Mouse (Mus musculus): ENCODE results near the gene Spock1.

The Spock1 gene

GRCm38 (mm10) chr13:57659872-57660271, 248.3 kb downstream of the Spock1 start:
- DNase-seq (ENCODE audit: low spot score in 2 of 2) = no peak

DNA sequence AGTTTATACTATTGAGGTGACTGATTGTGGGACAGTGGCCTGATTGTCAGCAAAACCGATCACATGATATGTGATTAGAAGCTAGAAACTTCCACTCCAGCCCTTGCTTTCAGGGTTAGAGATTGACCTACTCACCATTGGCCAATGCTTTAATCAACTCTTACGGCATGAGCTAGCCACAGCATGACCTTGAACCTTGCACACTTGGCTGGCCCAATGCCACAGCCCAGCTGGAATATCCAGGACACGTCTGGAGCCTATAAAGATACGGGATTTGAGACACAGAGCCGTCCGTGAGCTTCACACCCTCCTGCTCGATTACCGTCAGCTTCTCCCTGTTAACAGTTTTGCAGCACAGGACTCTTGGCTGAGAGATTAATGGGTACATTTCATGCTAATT, 251.5 kb downstream of the Spock1 start:
- DNase-seq (ENCODE audit: low spot score in 2 of 2) = no peak

- DNase-seq (ENCODE audit: low spot score in 2 of 2) = no peak
Measured at GRCm38 (mm10) chr13:57654362-57654761, 253.8 kb downstream of the Spock1 start.

DNA sequence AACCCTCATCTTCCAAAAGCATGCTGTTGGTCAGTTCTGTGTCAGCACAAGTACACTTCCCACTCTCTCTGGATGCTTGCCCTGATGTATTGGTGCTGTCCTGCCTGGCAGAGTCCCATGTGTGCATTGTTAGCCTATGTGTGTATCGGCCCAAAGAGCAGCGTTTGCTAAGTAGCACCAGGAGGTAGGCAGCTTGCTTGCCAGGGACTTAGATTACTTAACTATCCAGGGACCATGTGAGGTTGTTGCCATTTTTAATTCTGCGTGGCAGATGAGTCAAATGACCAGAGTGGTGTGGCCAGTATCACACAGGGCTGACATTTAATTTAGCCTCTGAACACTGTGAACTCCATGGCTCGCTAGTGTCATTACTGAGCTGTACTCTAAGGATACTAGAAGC, 256.9 kb downstream of the Spock1 start:
- DNase-seq (ENCODE audit: low spot score in 2 of 2) = no peak

GRCm38 (mm10) chr13:57648784-57649183, 259.3 kb downstream of the Spock1 start:
- no peak for DNase-seq (ENCODE audit: low spot score in 2 of 2)

DNA sequence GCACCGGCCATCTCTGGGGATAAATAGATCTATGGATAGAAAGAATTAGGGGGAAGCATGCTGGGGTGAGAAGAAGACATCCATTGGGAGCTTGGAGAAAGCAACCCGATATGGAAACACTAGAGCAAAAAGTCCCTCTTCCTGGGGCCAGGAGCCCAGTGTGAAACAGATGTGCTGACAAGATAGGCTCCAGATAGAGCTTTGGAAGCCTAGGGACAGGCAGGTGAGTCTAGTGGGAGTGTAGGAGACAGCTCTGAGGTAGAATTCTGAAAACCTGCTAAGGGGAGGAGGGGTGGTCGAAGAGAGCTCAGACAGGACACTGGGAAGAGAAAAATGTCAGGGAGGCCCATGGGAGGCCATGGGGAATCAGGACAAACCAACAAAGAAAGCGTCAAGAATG, 260.7 kb downstream of the Spock1 start:
- no peak for DNase-seq (ENCODE audit: low spot score in 2 of 2)

GRCm38 (mm10) chr13:57643036-57643435, 265.1 kb downstream of the Spock1 start:
- DNase-seq (ENCODE audit: low spot score in 2 of 2) = no peak

DNA sequence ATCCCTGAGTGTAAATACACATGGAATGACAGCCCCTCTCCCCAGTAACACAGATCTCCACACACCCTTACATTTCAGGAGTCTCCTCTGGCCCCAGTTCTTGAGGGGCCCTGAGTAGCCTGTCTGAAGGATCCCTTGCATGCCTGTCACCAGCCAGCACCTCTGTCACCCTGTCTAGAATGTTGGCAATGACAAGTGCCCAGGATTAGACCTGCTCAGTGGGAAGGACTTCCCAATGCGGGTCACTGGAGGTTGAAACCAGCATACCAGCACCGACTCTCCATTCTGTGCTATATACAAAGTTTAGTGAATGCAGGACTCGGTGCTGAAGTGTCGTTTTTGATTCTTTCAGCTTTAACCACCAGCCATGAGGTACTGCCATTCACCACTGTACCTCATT, 266.5 kb downstream of the Spock1 start:
- DNase-seq (ENCODE audit: low spot score in 2 of 2) = no peak

DNA sequence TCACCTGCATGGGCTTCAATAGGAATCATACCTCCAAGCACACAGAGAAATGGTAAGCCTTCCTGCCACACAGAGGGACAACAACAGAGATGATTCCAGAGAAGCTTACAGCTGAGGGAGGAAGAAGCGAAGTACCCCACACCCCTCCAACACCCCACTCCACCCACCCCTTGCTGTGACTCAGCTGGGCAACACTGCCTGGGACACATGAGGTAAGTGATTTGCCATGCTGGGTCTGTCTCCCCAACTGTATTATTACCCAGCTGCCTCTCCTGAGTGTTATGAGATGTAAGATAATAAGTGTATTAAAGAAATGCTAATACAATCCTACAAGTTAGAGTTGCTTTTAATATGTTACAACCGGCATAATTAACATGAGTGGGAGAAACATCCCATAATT, 267.2 kb downstream of the Spock1 start:
- no peak for DNase-seq (ENCODE audit: low spot score in 2 of 2)

GRCm38 (mm10) chr13:57638820-57639219, 269.3 kb downstream of the Spock1 start:
- DNase-seq (ENCODE audit: low spot score in 2 of 2) = no peak

DNA sequence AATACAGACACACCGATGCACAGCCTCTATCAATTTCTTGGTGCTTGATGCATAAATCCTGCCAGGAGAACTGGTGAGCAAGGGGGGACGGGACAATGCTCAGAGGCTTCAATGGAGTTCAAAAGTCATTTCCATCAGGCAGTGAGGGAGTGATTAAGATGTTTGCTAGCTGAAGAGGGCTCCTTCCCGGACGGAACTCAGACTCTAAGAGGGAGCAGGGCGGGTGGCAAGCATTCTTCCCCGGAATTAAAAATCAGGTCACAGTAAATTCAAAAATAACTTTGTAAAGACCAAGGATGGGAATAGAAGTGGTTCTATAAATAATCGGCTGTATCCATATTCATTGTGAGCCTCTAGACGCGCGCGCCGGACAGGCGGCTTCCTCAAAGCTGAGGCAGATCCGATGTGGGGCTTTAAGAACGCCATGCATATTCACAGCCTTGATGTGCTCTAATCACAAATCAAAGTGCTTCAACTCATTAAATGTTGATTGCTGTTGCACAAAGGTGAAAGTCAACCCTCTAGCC, 270.5 kb downstream of the Spock1 start:
- no peak for DNase-seq (ENCODE audit: low spot score in 2 of 2)

GRCm38 (mm10) chr13:57637080-57637572, 271.0 kb downstream of the Spock1 start:
- no peak for DNase-seq (ENCODE audit: low spot score in 2 of 2)

GRCm38 (mm10) chr13:57636196-57637015, 271.7 kb downstream of the Spock1 start:
- DNase-seq (ENCODE audit: low spot score in 2 of 2) = no peak

DNA sequence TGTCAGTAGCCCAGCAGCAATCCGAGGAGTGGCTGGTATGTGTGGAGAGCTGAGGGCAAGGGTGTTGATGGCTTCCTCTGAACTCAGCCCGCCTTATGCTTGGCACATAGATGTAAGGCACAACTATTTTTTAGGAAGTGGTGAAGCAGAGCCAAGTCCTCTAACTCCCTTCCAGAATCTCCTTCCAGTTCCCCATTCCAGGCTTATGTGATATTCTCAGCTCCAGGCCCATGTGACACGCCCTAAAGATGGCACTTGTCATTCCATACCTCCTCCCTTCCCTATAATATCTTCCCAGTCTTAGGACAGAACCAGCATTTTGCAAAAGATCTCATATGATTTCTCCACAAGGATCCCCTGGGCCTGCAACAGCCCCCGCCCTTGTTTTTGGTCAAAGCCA, 277.6 kb downstream of the Spock1 start:
- no peak for DNase-seq (ENCODE audit: low spot score in 2 of 2)

DNA sequence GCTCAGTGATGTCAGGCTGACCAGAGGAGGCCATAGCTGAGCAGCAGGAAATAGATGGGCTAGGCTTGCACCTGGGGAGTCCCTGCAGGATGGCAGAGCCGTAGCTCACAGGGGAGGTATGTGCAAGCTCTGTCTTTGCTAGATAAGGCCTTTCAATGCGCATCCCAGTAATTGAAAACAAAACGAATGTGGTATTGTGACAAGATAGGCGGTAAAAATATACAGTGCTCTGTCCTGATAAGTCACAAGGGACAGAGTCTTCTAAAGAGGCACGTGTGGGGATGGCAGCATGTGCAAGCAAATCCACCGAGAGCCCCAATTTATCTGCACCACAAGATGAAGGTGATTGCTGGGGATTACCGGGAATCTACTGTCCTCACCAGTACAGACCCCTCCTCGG, 279.9 kb downstream of the Spock1 start:
- DNase-seq (ENCODE audit: low spot score in 2 of 2) = no peak

DNA sequence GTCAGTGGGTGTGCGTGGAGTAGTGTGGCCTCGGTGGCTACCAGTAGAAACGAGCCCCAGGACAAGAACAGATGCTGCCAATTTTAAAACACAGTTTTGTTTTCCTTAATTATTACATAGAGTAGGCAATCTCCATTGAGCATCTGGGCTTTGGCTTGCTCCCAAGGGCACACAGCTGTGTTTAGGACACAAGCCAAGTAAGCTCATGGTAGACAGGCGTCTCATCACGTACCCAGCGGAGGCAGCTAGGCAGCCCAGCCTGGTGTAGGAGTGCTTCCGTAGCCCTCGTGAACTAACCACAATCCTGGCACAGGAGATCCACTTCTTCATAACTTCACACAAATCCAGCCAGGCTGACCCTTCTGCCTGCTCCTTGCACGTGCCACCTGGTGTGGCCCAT, 281.7 kb downstream of the Spock1 start:
- no peak for DNase-seq (ENCODE audit: low spot score in 2 of 2)

- no peak for DNase-seq (ENCODE audit: low spot score in 2 of 2)
Measured at GRCm38 (mm10) chr13:57623909-57624481, 284.1 kb downstream of the Spock1 start.

DNA sequence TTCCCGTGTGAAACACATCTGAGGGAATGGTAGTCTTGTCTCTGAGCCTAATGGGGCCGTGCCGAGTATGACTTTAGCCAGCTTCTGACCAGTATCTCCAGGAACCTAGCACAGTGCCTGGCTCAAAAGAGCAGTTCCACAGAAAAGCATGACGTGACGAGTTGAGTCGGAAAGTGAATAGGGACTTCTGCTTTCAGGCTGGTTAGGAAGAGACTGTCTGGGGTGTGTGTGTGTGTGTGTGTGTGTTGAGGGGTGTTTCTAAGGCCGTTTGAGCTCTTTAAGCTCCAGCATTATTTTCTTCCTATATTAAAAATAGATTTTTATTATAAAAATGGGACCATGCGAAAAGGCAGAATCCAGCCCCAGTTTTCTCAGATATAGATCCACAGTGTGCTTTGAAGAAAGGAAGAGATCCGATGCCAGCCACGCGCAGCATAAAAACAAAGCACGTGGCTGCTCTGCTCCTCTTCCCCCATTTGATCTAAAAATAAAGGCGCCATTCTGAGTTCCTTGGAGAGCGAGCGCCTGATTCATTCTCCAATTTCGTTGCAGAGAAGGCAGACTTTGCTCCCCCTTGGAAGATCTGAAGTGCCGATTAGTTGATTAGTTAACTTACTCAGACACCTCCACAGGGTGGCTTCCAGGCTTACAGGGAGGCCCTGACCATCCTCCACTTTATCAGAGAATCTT, 288.9 kb downstream of the Spock1 start:
- no peak for DNase-seq (ENCODE audit: low spot score in 2 of 2)

DNA sequence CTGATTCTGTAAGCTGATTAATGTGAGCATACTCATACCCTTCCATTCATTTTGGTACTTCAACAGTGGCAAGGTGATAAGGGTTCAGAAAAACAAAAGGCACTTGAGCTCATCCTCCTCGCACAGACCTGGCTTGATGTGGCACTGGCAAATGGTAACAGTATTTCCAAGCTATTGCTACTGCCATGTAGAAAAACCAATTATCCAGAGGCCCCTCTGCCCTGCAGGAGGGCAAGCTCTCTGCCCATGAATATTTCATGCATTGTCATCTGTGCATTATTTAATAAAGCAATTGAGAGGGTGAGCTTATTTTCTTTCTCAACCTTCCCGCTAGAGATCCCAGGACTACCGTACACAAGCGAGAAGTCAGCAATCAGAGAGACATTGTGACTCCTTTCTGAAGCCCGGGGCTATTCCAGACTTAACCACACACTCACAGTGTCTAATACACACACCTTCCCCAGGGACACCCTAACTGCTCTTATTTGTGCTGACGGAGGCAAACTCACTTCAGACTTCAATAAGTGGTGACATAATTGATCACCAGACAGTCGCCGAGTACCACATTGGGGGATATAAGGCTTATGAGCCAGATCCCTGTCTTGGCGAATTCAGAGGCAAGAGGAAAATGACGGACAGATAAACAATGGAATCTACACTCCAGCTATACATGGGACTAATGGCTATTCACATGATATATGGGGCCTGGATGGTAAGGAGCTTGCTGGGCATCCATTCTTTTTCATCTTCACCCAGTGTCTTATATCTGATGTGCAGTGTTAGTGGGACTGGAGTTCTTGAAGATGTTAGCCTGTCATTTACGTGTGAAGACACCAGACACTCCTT, 296.6 kb downstream of the Spock1 start:
- DNase-seq (ENCODE audit: low spot score in 2 of 2) = no peak

DNA sequence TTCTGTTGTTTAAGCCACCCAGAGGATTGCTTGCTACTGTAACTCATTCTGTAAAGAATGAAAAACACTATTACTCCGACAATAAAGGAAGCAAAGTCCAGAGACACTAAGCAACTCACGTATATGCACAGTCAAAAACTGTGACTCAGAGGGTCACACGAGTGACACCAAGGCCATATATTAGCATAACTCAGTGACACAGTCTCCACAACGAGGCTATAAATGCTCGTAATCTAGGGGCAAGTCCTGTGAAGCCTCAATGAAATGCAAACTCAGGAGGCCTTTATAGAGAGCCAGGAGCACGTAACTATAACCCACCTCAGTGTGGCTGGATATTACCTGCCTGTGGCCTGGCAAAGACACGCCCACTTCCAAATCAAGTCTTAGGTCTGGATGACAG, 298.2 kb downstream of the Spock1 start:
- no peak for DNase-seq (ENCODE audit: low spot score in 2 of 2)

- no peak for DNase-seq (ENCODE audit: low spot score in 2 of 2)
Measured at GRCm38 (mm10) chr13:57604437-57604836, 303.7 kb downstream of the Spock1 start.

DNA sequence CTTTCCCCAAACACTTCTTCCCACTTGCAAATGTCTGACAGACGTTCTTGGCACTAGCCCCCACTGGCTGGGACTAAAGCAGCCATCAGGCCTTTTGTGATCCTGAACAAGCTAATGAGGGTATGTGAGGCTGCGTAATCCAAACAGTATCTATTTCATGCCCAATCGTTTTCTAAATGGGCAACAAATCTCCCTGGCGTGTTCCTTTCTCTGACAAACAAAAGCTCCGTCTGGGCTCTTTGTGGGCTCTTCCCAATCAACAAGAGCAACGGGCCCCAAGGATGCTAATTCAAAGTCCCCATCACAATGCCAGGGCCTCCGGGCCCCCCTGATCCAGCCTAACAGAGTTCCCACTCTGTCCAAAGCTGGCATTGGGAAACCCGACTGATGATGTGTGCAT, 304.9 kb downstream of the Spock1 start:
- DNase-seq (ENCODE audit: low spot score in 2 of 2) = no peak
